Mouse (Mus musculus) liver, embryonic 14.5 days (tissue): ENCODE measurements at regions not wholly inside any gene's neighbourhood (a gene's known extent, or its start where the extent isn't known, plus 50 kb on each side); places are given as distances from the start of the nearest gene placed in this dataset.

Experiments
- CTCF ChIP-seq: IDR thresholded peaks from 2 replicates; pipeline ENCODE4 v1.5.1; 2016; ENCODE audit warnings: antibody characterized with exemption, low read depth, control low read depth
- EP300 ChIP-seq: IDR thresholded peaks from 2 replicates; pipeline ENCODE4 v1.6.1; 2016; ENCODE audit warnings: antibody characterized with exemption, low read depth

DNA sequence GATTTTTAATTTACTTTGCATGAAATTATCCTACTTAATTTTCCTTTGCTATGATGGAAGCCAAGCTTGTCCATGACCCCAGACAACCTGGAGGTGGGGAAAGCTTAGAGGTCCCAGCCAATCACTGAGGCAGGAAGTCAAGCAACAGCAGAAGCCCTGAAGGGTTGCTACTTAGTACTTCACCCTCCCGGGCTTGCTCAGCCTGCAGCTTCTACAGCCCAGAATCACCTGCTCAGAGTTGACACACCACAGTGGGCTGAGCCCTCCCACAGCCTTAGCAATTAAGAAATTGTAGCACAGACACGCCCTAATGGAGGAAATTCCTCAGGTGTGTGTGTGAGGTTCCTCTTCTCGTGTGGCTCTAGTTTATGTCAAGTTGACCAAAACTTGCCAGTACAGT is 209.9 kb upstream of the Hs6st1 start:
- TF ChIP-seq CTCF (no peak), EP300 (no peak)
